Mouse (Mus musculus): ENCODE data around the gene Cmtm5. TPM values are rescaled to one million over a fixed set of nuclear protein-coding genes. Genes with fewer than 3 reads are reported as not detected.
"Not testable (repeated sequence)": the region's sequence is repeated elsewhere in the genome, so short reads cannot be mapped to it uniquely, and the experiment has no call there.

The Cmtm5 gene
- polyA plus RNA-seq, 1 experiment from 2014 or later = not detected

DNA sequence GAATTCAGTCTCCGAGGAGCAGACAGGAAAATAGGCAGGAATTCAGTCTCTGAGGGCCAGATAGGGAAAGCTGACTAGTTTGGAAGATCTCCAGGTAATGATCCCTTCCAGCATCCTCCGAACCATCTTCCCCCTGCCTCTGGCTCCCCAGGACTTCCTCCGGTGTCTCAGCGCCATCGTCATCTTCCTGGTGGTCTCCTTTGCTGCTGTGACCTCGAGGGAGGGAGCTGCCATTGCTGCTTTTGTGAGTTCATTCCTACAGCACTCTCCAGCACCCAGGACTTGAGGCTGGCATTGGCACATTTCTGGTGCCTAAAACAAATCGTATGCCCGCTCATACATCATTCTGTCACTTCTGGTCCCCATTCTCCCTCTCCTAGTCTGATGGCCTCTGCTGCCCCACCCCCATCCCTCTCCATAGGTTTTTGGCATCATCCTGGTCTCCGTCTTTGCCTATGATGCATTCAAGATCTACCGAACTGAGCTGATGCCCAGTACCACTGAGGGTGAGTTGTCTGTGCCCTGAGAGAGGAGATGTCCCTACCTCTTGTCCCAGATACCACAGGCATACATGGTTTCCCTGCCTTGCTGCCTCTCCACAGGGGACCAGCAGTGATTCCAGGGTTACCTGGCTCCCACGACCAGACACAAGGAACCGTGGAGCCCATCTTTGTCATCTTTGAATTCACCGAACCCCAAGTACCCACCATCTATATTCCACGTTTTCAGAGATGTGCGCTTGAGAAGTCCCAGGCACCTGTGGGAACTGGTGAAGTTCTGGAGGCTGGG is 2.6 kb downstream of the Cmtm5 start:
- ATAC-seq = no peak
- no peaks in the 10 kb centered on the region for H3K36me3 ChIP-seq
- H3K4me1 ChIP-seq = no peaks in the 10 kb centered on the region
- peaks cover 41% of the 10 kb centered on the region for H3K27me3 ChIP-seq (replicated peaks)
- H3K9ac ChIP-seq = no peak overlapping the region
- no peaks in the 10 kb centered on the region for H3K9me3 ChIP-seq (replicated peaks)
- WGBS (ENCODE audit: insufficient replicate concordance) = 63% methylated on average over 15 of the region's 15 CpGs
- H3K27ac ChIP-seq = no peak overlapping the region
- H3K4me3 ChIP-seq = no peak overlapping the region
- H3K4me2 ChIP-seq = no peak overlapping the region

DNA sequence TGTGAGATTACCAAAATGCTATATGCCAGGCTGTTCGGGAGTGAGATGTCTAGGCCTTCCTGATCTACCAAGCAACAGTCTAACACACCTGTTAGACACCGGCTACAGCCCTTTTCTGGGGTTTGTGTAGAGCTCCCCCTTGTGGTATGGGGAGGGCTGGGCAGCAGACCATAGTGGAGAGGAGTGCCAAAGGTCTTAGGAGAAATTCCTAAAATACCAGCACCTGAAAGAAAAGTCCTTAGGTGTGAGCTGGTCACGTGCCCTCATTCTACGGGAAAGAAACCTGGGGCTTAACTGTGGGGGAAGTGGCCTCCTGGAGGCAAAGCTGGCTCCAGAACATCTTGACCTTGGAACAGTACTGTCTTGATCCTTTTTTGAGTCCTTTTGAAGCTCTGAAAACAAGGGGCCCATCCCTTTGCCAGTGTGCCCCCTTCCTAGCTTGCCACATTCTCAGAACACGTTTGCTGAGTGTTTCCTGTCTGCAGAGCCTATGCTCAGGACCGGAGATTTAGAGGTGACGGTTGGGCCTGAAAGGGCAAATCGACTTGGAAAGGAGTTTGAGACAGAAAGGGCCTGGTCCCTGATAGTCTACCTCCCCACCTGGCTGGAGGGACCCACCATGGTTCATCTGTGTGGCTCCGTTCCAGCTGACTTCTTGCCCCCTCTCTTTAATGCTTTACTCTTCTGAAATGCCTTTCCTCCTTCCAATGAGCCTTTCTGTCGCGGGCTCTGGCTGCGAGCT is 3.5 kb downstream of the Cmtm5 start:
- WGBS (ENCODE audit: insufficient replicate concordance) = 41% methylated on average over 12 of the region's 12 CpGs
- no peak overlapping the region for H3K9ac ChIP-seq
- no peak overlapping the region for H3K4me3 ChIP-seq
- H3K27ac ChIP-seq = no peak overlapping the region
- H3K4me2 ChIP-seq = no peak overlapping the region
- H3K27me3 ChIP-seq (replicated peaks) = peaks cover 41% of the 10 kb centered on the region
- H3K36me3 ChIP-seq = no peaks in the 10 kb centered on the region
- no peaks in the 10 kb centered on the region for H3K4me1 ChIP-seq
- H3K9me3 ChIP-seq (replicated peaks) = no peaks in the 10 kb centered on the region
- no peak for ATAC-seq

DNA sequence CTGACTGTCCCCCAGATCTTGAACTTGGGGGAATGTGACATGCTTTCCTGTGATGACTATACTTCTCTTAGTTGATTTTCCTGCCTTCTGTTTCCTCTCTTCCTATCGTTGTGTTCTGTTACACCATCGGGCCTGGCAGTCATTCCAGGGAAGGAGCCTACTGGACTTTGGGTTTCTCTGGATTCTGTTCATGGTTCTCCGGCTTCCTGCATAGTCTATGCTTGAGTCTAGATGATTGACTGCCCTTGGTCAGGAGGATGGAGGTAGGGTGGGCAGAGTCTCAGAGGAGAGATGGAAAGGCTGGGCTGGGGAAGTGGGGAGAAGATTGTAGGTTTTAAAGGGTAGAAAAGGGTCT is 4.1 kb downstream of the Cmtm5 start:
- H3K36me3 ChIP-seq = no peaks in the 10 kb centered on the region
- WGBS (ENCODE audit: insufficient replicate concordance) = 52% methylated on average over 3 of the region's 3 CpGs
- no peak overlapping the region for H3K4me3 ChIP-seq
- no peak overlapping the region for H3K9ac ChIP-seq
- H3K27me3 ChIP-seq (replicated peaks) = peaks cover 37% of the 10 kb centered on the region; the same call in 1 of the 2 replicates
- no peak overlapping the region for H3K4me2 ChIP-seq
- no peaks in the 10 kb centered on the region for H3K4me1 ChIP-seq
- no peak overlapping the region for H3K27ac ChIP-seq
- H3K9me3 ChIP-seq (replicated peaks) = no peaks in the 10 kb centered on the region
- no peak for ATAC-seq

DNA sequence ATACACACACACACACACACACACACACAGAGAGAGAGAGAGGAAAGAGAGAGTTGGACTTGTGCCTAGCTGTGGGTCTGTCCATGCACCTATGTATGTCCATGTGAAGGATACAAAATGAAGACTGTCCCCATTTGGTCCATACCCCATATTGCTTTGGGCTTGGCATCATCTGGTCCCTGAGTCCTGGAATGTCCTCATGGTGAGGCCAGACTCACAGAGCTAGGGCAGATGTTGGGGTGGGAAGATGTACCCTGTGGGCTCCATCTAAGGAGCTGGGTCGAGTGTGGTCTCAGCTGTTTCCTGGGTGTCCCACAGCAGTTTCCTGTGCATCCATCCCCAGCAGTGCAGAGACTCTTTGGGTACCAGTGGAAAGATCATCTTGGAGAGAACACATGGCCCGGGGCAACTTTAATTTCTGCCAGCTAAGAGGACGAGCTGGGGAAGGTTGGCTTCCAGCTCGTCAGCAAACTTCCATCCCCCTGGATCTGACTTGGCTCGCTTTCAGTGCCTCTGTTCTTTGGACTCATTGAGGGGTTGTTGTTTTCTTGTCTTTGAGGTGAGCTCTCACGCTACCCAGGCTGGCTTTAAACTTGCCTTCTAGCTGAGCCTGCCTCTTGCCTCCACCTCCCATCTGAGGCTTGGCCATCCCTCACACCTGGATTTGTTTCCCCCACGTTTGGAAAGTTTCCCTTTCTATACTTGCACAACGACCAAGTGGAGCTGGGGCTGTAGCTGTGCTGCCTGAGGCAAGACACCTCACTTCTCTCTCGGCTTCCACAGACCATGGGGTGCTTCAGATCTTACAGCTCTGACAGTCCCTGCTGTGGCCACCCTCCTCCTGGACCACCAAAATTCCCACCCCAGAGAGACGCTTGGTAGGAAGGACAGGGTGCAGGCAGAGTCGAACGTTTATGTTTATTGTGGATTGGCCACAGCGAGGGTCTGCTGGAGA is 5.2 kb downstream of the Cmtm5 start:
- Histone ChIP-seq H3K4me3 (no peak overlapping the region), H3K9me3 (replicated peaks) (no peaks in the 10 kb centered on the region), H3K9ac (no peak overlapping the region), H3K4me2 (no peak overlapping the region), H3K27me3 (replicated peaks) (peaks cover 25% of the 10 kb centered on the region; the same call in 1 of the 2 replicates), H3K4me1 (no peaks in the 10 kb centered on the region), H3K27ac (no peak overlapping the region), H3K36me3 (no peaks in the 10 kb centered on the region)
- WGBS (ENCODE audit: insufficient replicate concordance) = 41% methylated on average over 13 of the region's 13 CpGs
- ATAC-seq = no peak

DNA sequence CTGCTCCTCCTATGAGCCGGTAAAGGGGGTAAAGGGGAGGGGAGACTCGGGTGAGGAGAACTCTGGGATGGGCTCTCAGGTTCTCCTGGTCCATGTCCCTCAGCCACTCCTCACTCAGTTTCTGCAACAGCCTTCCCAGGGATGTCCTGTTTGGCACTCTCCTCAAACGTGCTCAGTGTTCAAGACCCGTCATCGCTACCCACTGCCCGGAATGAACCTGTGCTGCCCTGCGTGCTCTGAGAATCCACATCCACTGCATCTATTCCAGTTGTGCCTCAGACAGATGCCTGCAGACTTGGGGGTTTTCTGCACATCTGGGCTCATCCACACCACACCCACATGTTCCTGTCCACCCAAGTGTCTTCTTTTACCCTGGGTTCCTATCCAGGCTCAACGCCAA is 6.4 kb downstream of the Cmtm5 start:
- Histone ChIP-seq H3K9ac (no peak overlapping the region), H3K27me3 (replicated peaks) (peaks cover 20% of the 10 kb centered on the region; the same call in 1 of the 2 replicates), H3K27ac (no peak overlapping the region), H3K36me3 (no peaks in the 10 kb centered on the region), H3K4me1 (no peaks in the 10 kb centered on the region), H3K4me3 (no peak overlapping the region), H3K4me2 (no peak overlapping the region), H3K9me3 (replicated peaks) (no peaks in the 10 kb centered on the region)
- 68% methylated on average over 8 of the region's 8 CpGs for WGBS (ENCODE audit: insufficient replicate concordance)
- ATAC-seq = no peak

DNA sequence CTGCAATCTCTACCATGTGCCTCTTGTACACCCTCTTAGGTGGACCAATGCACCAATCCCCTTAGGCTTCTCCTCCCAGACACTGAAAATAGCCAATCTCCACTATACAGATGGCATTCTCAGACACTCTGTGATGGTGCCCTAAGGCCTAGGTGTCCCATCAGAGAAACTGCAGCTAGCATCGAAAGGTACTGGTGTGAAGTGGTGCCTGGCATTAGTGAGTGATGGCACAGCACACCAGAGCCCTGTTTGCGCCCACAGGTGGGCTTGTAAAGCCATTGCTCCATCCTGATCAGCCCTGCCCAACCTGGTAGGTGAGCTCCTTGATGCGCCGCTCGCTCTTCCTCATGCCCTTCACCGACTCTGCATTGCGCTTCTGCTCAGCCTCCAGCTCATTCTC is 7.9 kb downstream of the Cmtm5 start:
- peaks cover 17% of the 10 kb centered on the region; the same call in 1 of the 2 replicates for H3K27me3 ChIP-seq (replicated peaks)
- 73% methylated on average over 7 of the region's 7 CpGs for WGBS (ENCODE audit: insufficient replicate concordance)

DNA sequence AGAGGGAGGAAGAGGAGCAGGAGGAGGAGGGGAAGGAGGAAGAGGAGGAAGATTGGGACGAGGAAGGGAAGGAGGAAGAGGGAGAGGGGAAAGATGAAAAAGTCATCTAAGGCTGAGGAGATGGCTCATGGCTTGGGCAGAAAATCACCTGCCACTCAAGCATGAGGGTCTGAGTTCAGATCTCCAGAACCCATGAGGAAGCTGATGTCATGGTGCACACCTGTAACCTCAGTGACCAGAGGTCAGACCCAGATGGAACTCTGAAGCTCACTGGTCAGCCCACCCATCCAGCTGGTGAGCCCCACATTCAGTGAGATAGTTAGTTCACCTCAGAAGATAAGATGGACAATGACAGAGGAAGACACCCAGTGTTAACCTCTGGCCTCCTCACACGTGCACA is 8.9 kb downstream of the Cmtm5 start:
- Histone ChIP-seq H3K27ac (no peak overlapping the region), H3K9ac (no peak overlapping the region), H3K36me3 (no peaks in the 10 kb centered on the region), H3K4me1 (no peaks in the 10 kb centered on the region), H3K4me3 (no peak overlapping the region), H3K27me3 (replicated peaks) (peaks cover 21% of the 10 kb centered on the region), H3K9me3 (replicated peaks) (no peaks in the 10 kb centered on the region), H3K4me2 (no peak overlapping the region)
- no peak for ATAC-seq
- WGBS (ENCODE audit: insufficient replicate concordance) = 33% methylated on average over 2 of the region's 2 CpGs

More for the DNA sequence above, 7.9 kb downstream of the Cmtm5 start:
- H3K36me3 ChIP-seq = no peaks in the 10 kb centered on the region
- no peaks in the 10 kb centered on the region for H3K4me1 ChIP-seq
- H3K4me2 ChIP-seq = no peak overlapping the region
- no peak overlapping the region for H3K9ac ChIP-seq
- no peak overlapping the region for H3K27ac ChIP-seq
- no peak for ATAC-seq
- no peak overlapping the region for H3K4me3 ChIP-seq
- H3K9me3 ChIP-seq (replicated peaks) = no peaks in the 10 kb centered on the region

DNA sequence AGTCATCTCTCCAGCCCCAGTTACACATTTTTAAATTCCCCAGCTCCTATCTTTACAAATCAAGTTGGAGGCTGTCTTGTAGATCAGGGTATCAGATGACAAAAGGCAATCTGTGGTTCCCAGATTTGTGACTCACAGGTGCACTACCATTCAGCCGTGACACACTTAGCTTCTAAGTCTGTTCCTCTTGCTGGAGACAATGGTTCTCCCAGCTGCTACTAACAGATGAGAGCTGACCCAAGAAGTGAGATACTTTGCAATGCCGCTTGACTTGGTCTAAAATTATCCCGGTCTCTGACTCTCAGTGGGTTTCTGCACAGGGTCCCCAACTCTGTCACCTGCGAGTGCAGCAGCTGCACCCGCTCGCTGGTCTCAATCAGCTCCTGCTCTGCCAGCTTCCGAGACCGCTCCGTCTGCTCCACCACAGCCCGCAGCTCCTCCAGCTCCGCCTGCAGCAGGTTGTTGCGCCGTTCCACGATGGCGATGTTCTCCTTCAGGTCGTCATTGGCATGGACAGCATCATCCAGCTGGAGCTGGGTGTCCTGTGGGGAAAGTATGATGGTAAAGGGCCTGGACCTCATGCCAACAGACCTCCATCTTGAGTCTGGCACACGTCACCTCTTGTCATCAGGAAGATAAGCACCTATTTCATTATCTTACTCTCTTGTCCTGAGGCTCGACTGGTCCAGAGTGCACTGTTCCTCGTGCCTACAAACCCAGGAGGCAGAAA is 10.1 kb downstream of the Cmtm5 start:
- ATAC-seq = no peak

DNA sequence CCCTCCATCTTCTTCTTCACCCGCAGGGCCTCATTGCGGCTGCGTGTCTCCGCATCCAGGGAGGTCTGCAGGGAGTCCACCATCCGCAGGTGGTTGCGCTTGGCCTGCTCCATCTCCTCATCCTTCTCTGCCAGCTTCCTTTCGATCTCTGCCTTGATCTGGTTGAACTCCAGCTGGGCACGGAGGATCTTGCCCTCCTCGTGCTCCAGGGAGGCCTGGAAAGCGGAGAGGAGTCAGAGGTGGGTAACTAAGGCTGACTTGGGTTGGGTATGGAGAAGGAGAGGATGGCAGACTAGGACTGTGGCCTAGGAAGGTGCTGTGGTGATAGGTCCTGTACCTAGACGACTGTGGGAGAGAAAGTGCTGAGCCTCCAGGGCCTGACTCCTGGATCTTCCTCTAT is 10.9 kb downstream of the Cmtm5 start:
- not testable (repeated sequence) for H3K4me1 ChIP-seq; H3K4me2 ChIP-seq; H3K36me3 ChIP-seq; H3K9ac ChIP-seq; H3K9me3 ChIP-seq (replicated peaks); H3K27ac ChIP-seq; ATAC-seq; H3K4me3 ChIP-seq
- WGBS (ENCODE audit: insufficient replicate concordance) = 72% methylated on average over 11 of the region's 11 CpGs
- peaks cover 21% of the 10 kb centered on the region for H3K27me3 ChIP-seq (replicated peaks)

More for the DNA sequence above, 10.1 kb downstream of the Cmtm5 start:
- WGBS (ENCODE audit: insufficient replicate concordance) = 67% methylated on average over 19 of the region's 19 CpGs
- H3K4me2 ChIP-seq = no peak overlapping the region
- no peak overlapping the region for H3K9ac ChIP-seq
- H3K27ac ChIP-seq = no peak overlapping the region
- no peaks in the 10 kb centered on the region for H3K36me3 ChIP-seq
- H3K27me3 ChIP-seq (replicated peaks) = peaks cover 19% of the 10 kb centered on the region
- H3K4me1 ChIP-seq = no peaks in the 10 kb centered on the region
- H3K4me3 ChIP-seq = no peak overlapping the region
- H3K9me3 ChIP-seq (replicated peaks) = no peaks in the 10 kb centered on the region

DNA sequence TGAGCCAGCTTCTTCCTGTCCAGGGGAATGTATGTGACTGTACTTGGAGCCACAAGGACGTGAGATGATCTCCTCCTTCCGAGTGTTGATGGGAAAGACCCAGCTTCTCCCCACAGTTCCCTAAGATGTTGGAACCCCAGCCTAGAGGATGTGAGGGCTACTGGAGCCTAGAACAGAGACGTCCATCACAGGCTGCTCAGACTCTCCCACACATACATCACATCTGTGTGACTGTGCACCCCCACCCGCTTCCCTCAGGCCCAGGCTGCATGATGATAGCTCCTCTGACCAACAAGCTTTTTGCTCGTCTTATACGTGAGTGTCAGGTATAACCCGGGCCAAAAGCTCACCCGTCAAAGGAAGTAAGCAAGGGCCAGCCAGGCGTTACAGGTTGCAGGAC is 12.7 kb downstream of the Cmtm5 start:
- Histone ChIP-seq H3K4me3 (no peak overlapping the region), H3K4me1 (no peaks in the 10 kb centered on the region), H3K9me3 (replicated peaks) (no peaks in the 10 kb centered on the region), H3K27ac (no peak overlapping the region), H3K36me3 (no peaks in the 10 kb centered on the region), H3K4me2 (no peak overlapping the region), H3K27me3 (replicated peaks) (peaks cover 31% of the 10 kb centered on the region), H3K9ac (no peak overlapping the region)
- ATAC-seq = no peak
- WGBS (ENCODE audit: insufficient replicate concordance) = 54% methylated on average over 9 of the region's 9 CpGs

DNA sequence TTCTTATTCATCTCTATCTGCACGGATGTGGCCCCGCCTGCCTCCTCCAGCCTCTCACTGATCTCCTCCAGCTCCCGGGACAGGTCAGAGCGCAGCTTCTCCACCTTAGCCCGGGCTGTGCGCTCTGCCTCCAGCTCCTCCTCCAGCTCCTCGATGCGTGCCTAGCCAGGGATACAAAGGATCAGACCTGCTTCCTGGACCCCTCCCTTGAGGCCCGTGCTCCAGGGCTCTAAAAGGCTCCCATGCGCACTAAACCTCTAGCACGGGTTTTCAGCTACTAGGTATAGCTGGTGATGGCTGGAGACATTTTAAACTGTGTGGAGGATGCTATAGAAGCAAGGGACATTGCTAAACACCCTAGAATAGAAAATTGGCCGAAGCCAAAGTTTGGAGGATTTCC is 14.4 kb downstream of the Cmtm5 start:
- Histone ChIP-seq H3K27me3 (replicated peaks) (peaks cover 31% of the 10 kb centered on the region), H3K4me3 (no peak overlapping the region), H3K27ac (no peak overlapping the region), H3K9me3 (replicated peaks) (no peaks in the 10 kb centered on the region), H3K36me3 (no peaks in the 10 kb centered on the region), H3K4me2 (no peak overlapping the region), H3K4me1 (no peaks in the 10 kb centered on the region), H3K9ac (no peak overlapping the region)
- no peak for ATAC-seq
- 37% methylated on average over 12 of the region's 12 CpGs for WGBS (ENCODE audit: insufficient replicate concordance)

All from liver, embryonic 12.5 days (tissue).